Mouse (Mus musculus) lung, embryonic 16.5 days (tissue): ENCODE data around the gene Zbtb8a. TPM values are rescaled to one million over a fixed set of nuclear protein-coding genes. Genes with fewer than 3 reads are reported as not detected.

ENCODE experiments used
- ATAC-seq: fragments of 200-750 bp; cut with Nextera tagmentation; 2 replicates; pipeline ENCODE4 v1.8.0; 2017; ENCODE audit warnings: low read depth, mild to moderate bottlenecking, moderate library complexity
- H3K27ac ChIP-seq: fragments of 300-500 bp; sonication (generic); 2 replicates; pipeline ENCODE4 v1.5.1; 2014; ENCODE audit warnings: mild to moderate bottlenecking, control low read depth, low read length
- H3K27me3 ChIP-seq: fragments of 300-500 bp; sonication (generic); 2 replicates; pipeline ENCODE4 v1.6.1; 2014; ENCODE audit warnings: low read depth, low read length, mixed read lengths; ENCODE audit not compliant: control insufficient read depth, insufficient read depth
- H3K36me3 ChIP-seq: fragments of 300-500 bp; sonication (generic); 2 replicates; pipeline ENCODE4 v1.6.1; 2014; ENCODE audit warnings: low read length; ENCODE audit not compliant: control insufficient read depth, insufficient read depth
- H3K4me1 ChIP-seq: fragments of 300-500 bp; sonication (generic); replicated peaks from 2 replicates; pipeline ENCODE4 v1.6.1; 2014; ENCODE audit warnings: low read length, mixed read lengths; ENCODE audit not compliant: control insufficient read depth, insufficient read depth
- H3K4me2 ChIP-seq: fragments of 300-500 bp; sonication (generic); 2 replicates; pipeline ENCODE4 v1.6.1; 2014; ENCODE audit warnings: low read depth, low read length, control low read depth
- H3K4me3 ChIP-seq: fragments of 300-500 bp; sonication (generic); 2 replicates; pipeline ENCODE4 v1.5.1; 2014; ENCODE audit warnings: mild to moderate bottlenecking, low read length, control low read depth
- H3K9ac ChIP-seq: fragments of 300-500 bp; sonication (generic); 2 replicates; pipeline ENCODE4 v1.6.1; 2014; ENCODE audit warnings: low read length, control low read depth
- H3K9me3 ChIP-seq: fragments of 300-500 bp; sonication (generic); 2 replicates; pipeline ENCODE4 v1.6.1; 2016; ENCODE audit warnings: low read length; ENCODE audit not compliant: control insufficient read depth
- WGBS: fragments of 180-500 bp; shearing (Covaris S2); extraction: QIAGEN DNeasy Blood & Tissue Kit; methylation state at CpG from one replicate; pipeline ENCODE4 v1.1.7; 2014; 5-methylcytosine and 5-hydroxymethylcytosine counted together
- polyA plus RNA-seq: library from polyadenylated mRNA; unstranded; fragments of >200 nt; fragmentation: Nextera tagmentation; extraction: Ambion mirVana; gene quantifications from 2 replicates; pipeline ENCODE4 v1.2.1, GENCODE M21; 2015

Gene Zbtb8a
- polyA plus RNA-seq, 1 experiment from 2014 or later, result 22.0 TPM

DNA sequence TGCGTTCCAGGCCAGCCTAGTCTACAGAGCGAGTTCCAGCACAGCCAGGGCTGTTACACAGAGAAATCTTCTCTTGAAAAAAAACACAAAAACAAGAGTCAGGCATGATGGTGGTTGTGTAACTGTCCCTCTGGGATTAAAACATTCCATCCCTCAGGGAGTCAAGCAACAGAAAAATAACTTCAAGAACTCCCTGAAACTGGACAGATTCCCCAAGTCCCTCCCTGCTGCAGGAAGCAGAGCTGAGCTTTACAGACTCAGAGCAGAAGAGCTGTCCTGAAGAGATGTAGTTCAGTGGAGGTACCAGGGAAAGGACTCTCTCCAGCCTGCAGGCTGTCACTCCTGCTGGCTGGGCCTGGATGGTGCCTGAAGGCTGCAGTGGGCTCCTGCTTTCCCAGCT is 4.6 kb upstream of the Zbtb8a start:
- Histone ChIP-seq H3K27me3 (no peaks in the 10 kb centered on the region), H3K9ac (no peak overlapping the region), H3K27ac (peak overlapping the region; percentile 55; the same call in 1 of the 2 replicates), H3K36me3 (no peaks in the 10 kb centered on the region), H3K9me3 (no peaks in the 10 kb centered on the region), H3K4me3 (no peak overlapping the region), H3K4me1 (peaks cover 12% of the 10 kb centered on the region), H3K4me2 (no peak overlapping the region)
- WGBS, result 94% methylated on average over 2 of the region's 2 CpGs
- ATAC-seq, result no peak

DNA sequence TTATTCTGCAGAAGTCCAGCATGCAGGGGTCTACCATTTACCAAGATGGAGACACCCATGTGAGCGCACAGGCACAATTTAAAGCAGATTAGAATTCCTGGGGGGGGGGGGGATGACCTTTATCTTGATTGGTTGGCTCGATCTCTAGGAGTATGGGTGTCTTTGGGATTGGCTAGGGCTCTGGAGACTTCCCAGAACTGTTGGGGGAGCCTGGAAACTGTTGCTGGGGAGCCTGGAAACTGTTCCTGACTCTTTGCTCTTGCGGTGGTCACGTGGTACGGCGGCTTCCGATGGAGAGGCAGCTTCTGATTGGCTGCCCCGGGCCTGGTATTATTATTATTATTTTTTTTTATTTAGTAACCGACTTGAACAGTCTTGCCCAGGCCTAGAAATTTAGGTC is 4.1 kb upstream of the Zbtb8a start:
- Histone ChIP-seq H3K36me3 (no peaks in the 10 kb centered on the region), H3K4me1 (peaks cover 12% of the 10 kb centered on the region), H3K4me2 (no peak overlapping the region), H3K9me3 (no peaks in the 10 kb centered on the region), H3K27me3 (no peaks in the 10 kb centered on the region), H3K4me3 (no peak overlapping the region), H3K9ac (no peak overlapping the region), H3K27ac (no peak overlapping the region)
- 85% methylated on average over 9 of the region's 9 CpGs for WGBS
- ATAC-seq, result no peak

GRCm38 (mm10) chr4:129381148-129381547 is 3.2 kb upstream of the Zbtb8a start:
- Histone ChIP-seq H3K4me2 (no peak overlapping the region), H3K27ac (no peak overlapping the region), H3K27me3 (no peaks in the 10 kb centered on the region), H3K36me3 (no peaks in the 10 kb centered on the region), H3K9ac (no peak overlapping the region), H3K4me3 (no peak overlapping the region), H3K9me3 (no peaks in the 10 kb centered on the region), H3K4me1 (peaks cover 12% of the 10 kb centered on the region)
- 74% methylated on average over 8 of the region's 8 CpGs for WGBS
- no peak for ATAC-seq

- no peak overlapping the region for H3K4me3 ChIP-seq
- H3K27me3 ChIP-seq, result no peaks in the 10 kb centered on the region
- H3K36me3 ChIP-seq, result no peaks in the 10 kb centered on the region
- H3K9me3 ChIP-seq, result no peaks in the 10 kb centered on the region
- H3K4me2 ChIP-seq, result no peak overlapping the region
- H3K9ac ChIP-seq, result no peak overlapping the region
- H3K27ac ChIP-seq, result no peak overlapping the region
- ATAC-seq, result no peak
- 74% methylated on average over 3 of the region's 3 CpGs for WGBS
- peaks cover 9% of the 10 kb centered on the region for H3K4me1 ChIP-seq
These were observed 1.9 kb upstream of the Zbtb8a start for GRCm38 (mm10) chr4:129379805-129380204.

GRCm38 (mm10) chr4:129376961-129377545 is 863 bp downstream of the Zbtb8a start:
- peak; percentile 81 for ATAC-seq
- Histone ChIP-seq H3K9ac (peak overlapping the region; percentile 84), H3K4me3 (peak overlapping the region; percentile 68), H3K4me1 (peaks cover 6% of the 10 kb centered on the region; the same call in 1 of the 2 replicates), H3K36me3 (no peaks in the 10 kb centered on the region), H3K27ac (peak overlapping the region; percentile 94), H3K9me3 (no peaks in the 10 kb centered on the region), H3K4me2 (peak overlapping the region; percentile 79), H3K27me3 (no peaks in the 10 kb centered on the region)
- under 1% methylated on average over 35 of the region's 68 CpGs for WGBS

GRCm38 (mm10) chr4:129375821-129376220 is 2.1 kb downstream of the Zbtb8a start:
- Histone ChIP-seq H3K4me2 (peak overlapping the region; percentile 79; the same call in 1 of the 2 replicates), H3K4me3 (no peak overlapping the region), H3K9ac (no peak overlapping the region), H3K36me3 (no peaks in the 10 kb centered on the region), H3K27ac (no peak overlapping the region), H3K4me1 (peaks cover 6% of the 10 kb centered on the region; the same call in 1 of the 2 replicates), H3K27me3 (no peaks in the 10 kb centered on the region), H3K9me3 (no peaks in the 10 kb centered on the region)
- ATAC-seq, result no peak
- 76% methylated on average over 5 of the region's 5 CpGs for WGBS

- 51% methylated on average over 6 of the region's 6 CpGs for WGBS
- no peak overlapping the region for H3K27ac ChIP-seq
- no peak overlapping the region for H3K9ac ChIP-seq
- H3K4me3 ChIP-seq, result no peak overlapping the region
- ATAC-seq, result no peak
- no peaks in the 10 kb centered on the region for H3K9me3 ChIP-seq
- H3K4me2 ChIP-seq, result no peak overlapping the region
- peaks cover 6% of the 10 kb centered on the region; the same call in 1 of the 2 replicates for H3K4me1 ChIP-seq
- H3K36me3 ChIP-seq, result no peaks in the 10 kb centered on the region
- no peaks in the 10 kb centered on the region for H3K27me3 ChIP-seq
These were observed 2.9 kb downstream of the Zbtb8a start for GRCm38 (mm10) chr4:129375000-129375399.

- no peaks in the 10 kb centered on the region for H3K36me3 ChIP-seq
These were observed 3.6 kb downstream of the Zbtb8a start for GRCm38 (mm10) chr4:129374219-129374755.

GRCm38 (mm10) chr4:129373202-129373976 is 4.5 kb downstream of the Zbtb8a start:
- no peak for ATAC-seq
- no peaks in the 10 kb centered on the region for H3K9me3 ChIP-seq
- 49% methylated on average over 8 of the region's 8 CpGs for WGBS
- H3K4me2 ChIP-seq, result no peak overlapping the region
- no peaks in the 10 kb centered on the region for H3K27me3 ChIP-seq
- H3K27ac ChIP-seq, result no peak overlapping the region
- peaks cover 6% of the 10 kb centered on the region; the same call in 1 of the 2 replicates for H3K4me1 ChIP-seq
- no peak overlapping the region for H3K9ac ChIP-seq
- H3K4me3 ChIP-seq, result no peak overlapping the region
- 0 out of 2 replicates have a peak, but pooled peaks cover 2% of the 10 kb centered on the region for H3K36me3 ChIP-seq

More at GRCm38 (mm10) chr4:129374219-129374755, 3.6 kb downstream of the Zbtb8a start:
- peaks cover 6% of the 10 kb centered on the region; the same call in 1 of the 2 replicates for H3K4me1 ChIP-seq
- H3K9me3 ChIP-seq, result no peaks in the 10 kb centered on the region
- no peak overlapping the region for H3K4me2 ChIP-seq
- H3K4me3 ChIP-seq, result no peak overlapping the region
- no peak overlapping the region for H3K9ac ChIP-seq
- no peak for ATAC-seq
- WGBS, result 48% methylated on average over 11 of the region's 11 CpGs
- H3K27me3 ChIP-seq, result no peaks in the 10 kb centered on the region
- H3K27ac ChIP-seq, result no peak overlapping the region
